ENCODE assay signal across 8 mouse cellular contexts in the genomic region with DNA sequence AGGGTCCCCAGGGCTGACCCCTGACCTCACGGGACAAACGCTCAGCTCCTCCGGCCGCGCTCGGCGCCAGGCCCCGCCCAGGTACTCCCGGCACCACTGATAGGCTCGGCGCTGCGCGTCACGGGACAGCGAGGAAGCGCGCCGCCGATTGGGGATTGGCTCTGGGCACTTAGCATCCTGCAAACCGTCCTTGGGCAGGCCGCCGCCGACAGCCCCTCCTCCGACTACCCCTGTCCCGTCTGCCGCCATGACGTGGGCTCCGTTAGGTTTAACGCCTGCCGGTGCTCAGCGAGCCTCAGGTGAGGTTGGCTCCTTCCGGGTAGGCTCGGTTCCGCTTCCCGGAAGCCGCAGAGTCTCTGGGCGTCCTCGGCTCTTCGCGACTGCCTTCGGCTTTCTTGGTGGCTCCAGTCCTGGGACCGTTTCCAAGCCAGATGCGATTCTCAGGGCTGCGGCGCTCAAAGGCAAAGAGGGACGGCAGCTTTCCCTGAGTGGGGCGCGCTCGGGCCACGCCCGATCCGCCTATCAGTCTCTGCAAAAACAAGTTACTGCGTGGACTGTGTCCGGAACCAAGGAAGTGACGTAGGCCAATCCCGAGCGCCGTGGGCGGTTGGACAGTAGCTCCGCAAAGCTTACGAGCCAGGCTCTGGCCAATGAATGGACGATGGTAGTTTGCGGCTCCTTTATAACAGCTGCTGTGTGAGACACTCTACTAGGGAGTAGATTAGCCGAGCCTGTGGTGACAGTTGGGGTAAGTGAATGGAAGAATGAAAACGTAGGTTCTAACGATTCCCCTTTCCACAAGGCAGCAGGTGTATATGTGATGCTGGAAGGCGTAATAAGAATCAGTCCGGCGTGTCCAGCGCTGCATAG. TPM values are rescaled to one million over a fixed set of nuclear protein-coding genes. Genes with fewer than 3 reads are reported as not detected.
DNase-seq lines count a peak whose midpoint lies in the region; ATAC-seq lines count a peak whose summit lies in the region.

A gene (plus strand): TSS at position 238 of the 870 bp plus-strand sequence.
A gene (minus strand): TSS at position 345 of the 870 bp plus-strand sequence.
A gene (minus strand): TSS at position 557 of the 870 bp plus-strand sequence.

- under 1% methylated on average over 70 of the region's 70 CpGs for WGBS in heart, embryonic 14.5 days
- WGBS in liver, embryonic 13.5 days (ENCODE audit: insufficient replicate concordance), result under 1% methylated on average over 70 of the region's 70 CpGs
- WGBS in stomach, embryonic 16.5 days, result under 1% methylated on average over 70 of the region's 70 CpGs

- H3K4me1 ChIP-seq in heart, embryonic 14.5 days (ENCODE audit: control insufficient read depth in 2 of 2, insufficient read depth in 2 of 2, low read length in 2 of 2), result peaks cover 17 to 26% of the 10 kb centered on the region in 2 experiments
- H3K4me1 ChIP-seq in liver, embryonic 13.5 days (replicated peaks), result peaks cover 64% of the 10 kb centered on the region
- peaks cover 7% of the 10 kb centered on the region; the same call in 1 of the 2 replicates for H3K4me1 ChIP-seq in stomach, embryonic 16.5 days (ENCODE audit: control insufficient read depth, insufficient read depth, low read length)

- H3K27me3 ChIP-seq in heart, embryonic 14.5 days (ENCODE audit: control insufficient read depth, insufficient read depth, low read length), result no peaks in the 10 kb centered on the region
- H3K27me3 ChIP-seq in liver, embryonic 13.5 days, result no peaks in the 10 kb centered on the region
- no peaks in the 10 kb centered on the region for H3K27me3 ChIP-seq in stomach, embryonic 16.5 days (ENCODE audit: control insufficient read depth, insufficient read depth, low read length)

- peak; percentile 81 for DNase-seq in c-Kit-negative CD71-positive TER-119-positive erythroid progenitor cells, embryonic 14.5 days (ENCODE audit: low read depth, low spot score)
- DNase-seq in fibroblast of lung, adult 2 months (ENCODE audit: low read depth), result peak; percentile 91
- peak; percentile 94 for DNase-seq in kidney, postnatal 14 days
- DNase-seq in liver, embryonic 13.5 days, result peak; percentile 91
- DNase-seq in neural tube, embryonic 10.5 days (ENCODE audit: extremely low spot score, low spot score), result peak; percentile 91

- peaks cover 33% of the 10 kb centered on the region for H3K36me3 ChIP-seq in heart, embryonic 14.5 days (ENCODE audit: control insufficient read depth, insufficient read depth, low read length)
- H3K36me3 ChIP-seq in liver, embryonic 13.5 days, result peaks cover 29% of the 10 kb centered on the region
- 0 out of 2 replicates have a peak, but pooled peaks cover 5% of the 10 kb centered on the region for H3K36me3 ChIP-seq in stomach, embryonic 16.5 days (ENCODE audit: control insufficient read depth, insufficient read depth, low read length)

- peak; percentile 91 for ATAC-seq in CD4-positive, CD25-positive, alpha-beta regulatory T cell, adult 4 months
- peak; percentile 81 for ATAC-seq in heart, embryonic 14.5 days (ENCODE audit: insufficient number of reproducible peaks, insufficient read depth, low FRiP score, low read depth)
- peak; percentile 90 for ATAC-seq in liver, embryonic 13.5 days (ENCODE audit: low read depth)
- ATAC-seq in stomach, embryonic 16.5 days (ENCODE audit: insufficient read depth, low FRiP score), result peak; percentile 95

- H3K9me3 ChIP-seq in heart, embryonic 14.5 days (ENCODE audit: control insufficient read depth, low read length), result no peaks in the 10 kb centered on the region
- H3K9me3 ChIP-seq in liver, embryonic 13.5 days (replicated peaks), result no peaks in the 10 kb centered on the region
- H3K9me3 ChIP-seq in stomach, embryonic 16.5 days (replicated peaks; ENCODE audit: control insufficient read depth, low read length), result no peaks in the 10 kb centered on the region

- H3K4me2 ChIP-seq in heart, embryonic 14.5 days (ENCODE audit: low read length), result peak within 1 kb of the TSS; percentile 93
- H3K4me2 ChIP-seq in liver, embryonic 13.5 days, result peak within 1 kb of the TSS; percentile 94
- H3K4me2 ChIP-seq in stomach, embryonic 16.5 days (ENCODE audit: low read depth, low read length), result peak within 1 kb of the TSS; percentile 70

- H3K9ac ChIP-seq in heart, embryonic 14.5 days (ENCODE audit: low read length), result peak within 1 kb of the TSS; percentile 91
- peak within 1 kb of the TSS; percentile 88 for H3K9ac ChIP-seq in liver, embryonic 13.5 days
- peak within 1 kb of the TSS; percentile 82 for H3K9ac ChIP-seq in stomach, embryonic 16.5 days (ENCODE audit: low read length)

- peak within 1 kb of the TSS; percentile 94 to 99 for H3K27ac ChIP-seq in heart, embryonic 14.5 days (replicated peaks in 1 of 2; ENCODE audit: control insufficient read depth in 1 of 2, insufficient read depth in 1 of 2, low read depth in 2 of 2, low read length in 2 of 2)
- H3K27ac ChIP-seq in liver, embryonic 13.5 days, result peak within 1 kb of the TSS; percentile 100
- H3K27ac ChIP-seq in stomach, embryonic 16.5 days (ENCODE audit: low read length), result peak within 1 kb of the TSS; percentile 97

- H3K4me3 ChIP-seq in heart, embryonic 14.5 days (ENCODE audit: control insufficient read depth in 1 of 2, insufficient read depth in 1 of 2, low read depth in 1 of 2, low read length in 2 of 2), result peak within 1 kb of the TSS; percentile 68 to 70
- peak within 1 kb of the TSS; percentile 83 for H3K4me3 ChIP-seq in liver, embryonic 13.5 days (replicated peaks)
- H3K4me3 ChIP-seq in stomach, embryonic 16.5 days (replicated peaks; ENCODE audit: low read length), result peak within 1 kb of the TSS; percentile 92

RNA-seq across cellular contexts. Expression of the first gene that starts in this region (rescaled TPM):
- 1 to 10 TPM; 5.7 to 8.2 TPM for polyA plus RNA-seq in CD4-positive, CD25-positive, alpha-beta regulatory T cell, adult 4 months (2017; shearing (Covaris generic))
- polyA plus RNA-seq in heart, embryonic 14.5 days (2014; fragmentation: Nextera tagmentation; extraction: Ambion mirVana), result 3.1 and 3.2 TPM in 2 replicates
- 1.1 and 1.5 TPM in 2 replicates for polyA plus RNA-seq in liver, embryonic 13.5 days (2015; fragmentation: Nextera tagmentation; extraction: Ambion mirVana)
- polyA plus RNA-seq in stomach, embryonic 16.5 days (2015; fragmentation: Nextera tagmentation; extraction: Ambion mirVana), result 2.8 and 3.5 TPM in 2 replicates

RNA-seq across cellular contexts. Expression of the second gene that starts in this region (rescaled TPM):
- polyA plus RNA-seq in CD4-positive, CD25-positive, alpha-beta regulatory T cell, adult 4 months (2017; shearing (Covaris generic)), result not detected
- polyA plus RNA-seq in heart, embryonic 14.5 days (2014; fragmentation: Nextera tagmentation; extraction: Ambion mirVana), result 0.53 and 0.59 TPM in 2 replicates
- 0.13 TPM in 1 of 2 replicates, not detected in the other for polyA plus RNA-seq in liver, embryonic 13.5 days (2015; fragmentation: Nextera tagmentation; extraction: Ambion mirVana)
- not detected in 2 replicates for polyA plus RNA-seq in stomach, embryonic 16.5 days (2015; fragmentation: Nextera tagmentation; extraction: Ambion mirVana)

RNA-seq across cellular contexts. Expression of the third gene that starts in this region (rescaled TPM):
- 10 to 100 TPM; 54.6 to 66.7 TPM for polyA plus RNA-seq in CD4-positive, CD25-positive, alpha-beta regulatory T cell, adult 4 months (2017; shearing (Covaris generic))
- 68.9 and 75.0 TPM in 2 replicates for polyA plus RNA-seq in heart, embryonic 14.5 days (2014; fragmentation: Nextera tagmentation; extraction: Ambion mirVana)
- 27.3 and 29.2 TPM in 2 replicates for polyA plus RNA-seq in liver, embryonic 13.5 days (2015; fragmentation: Nextera tagmentation; extraction: Ambion mirVana)
- 42.2 and 49.2 TPM in 2 replicates for polyA plus RNA-seq in stomach, embryonic 16.5 days (2015; fragmentation: Nextera tagmentation; extraction: Ambion mirVana)

Comparison
In these comparisons a context has a peak if more than half of its experiments do, and no peak if none do; other contexts are left out.
1. Peak in every context shown above with its lines: DNase-seq, ATAC-seq, H3K4me3 ChIP-seq and H3K27ac ChIP-seq.